Mouse (Mus musculus): ENCODE data around the gene Runx1. TPM values are rescaled to one million over a fixed set of nuclear protein-coding genes. Genes with fewer than 3 reads are reported as not detected.

Runx1 gene
- polyA plus RNA-seq, 1 experiment from 2014 or later = 0.94 TPM

- WGBS = 83% methylated on average over 2 of the region's 2 CpGs
- H3K27ac ChIP-seq (ENCODE audit: low read depth, low read length) = no peak overlapping the region
- H3K4me1 ChIP-seq (ENCODE audit: control insufficient read depth, insufficient read depth, low read depth, low read length) = no peaks in the 10 kb centered on the region
- ATAC-seq = no peak
- H3K36me3 ChIP-seq (ENCODE audit: control insufficient read depth, insufficient read depth, low read length) = no peaks in the 10 kb centered on the region
- H3K4me2 ChIP-seq (ENCODE audit: low read length) = no peak overlapping the region
- H3K27me3 ChIP-seq (replicated peaks; ENCODE audit: control insufficient read depth, insufficient read depth, low read length) = no peaks in the 10 kb centered on the region
- H3K4me3 ChIP-seq (ENCODE audit: low read length) = no peak overlapping the region
- no peaks in the 10 kb centered on the region for H3K9me3 ChIP-seq (ENCODE audit: control insufficient read depth, low read length)
- H3K9ac ChIP-seq (ENCODE audit: low read depth, low read length) = no peak overlapping the region
These were observed 78.9 kb downstream of the Runx1 start for GRCm38 (mm10) chr16:92747062-92747461.

GRCm38 (mm10) chr16:92745239-92745638, 80.7 kb downstream of the Runx1 start:
- no peaks in the 10 kb centered on the region for H3K36me3 ChIP-seq (ENCODE audit: control insufficient read depth, insufficient read depth, low read length)
- ATAC-seq = no peak
- WGBS = 52% methylated on average over 3 of the region's 3 CpGs

DNA sequence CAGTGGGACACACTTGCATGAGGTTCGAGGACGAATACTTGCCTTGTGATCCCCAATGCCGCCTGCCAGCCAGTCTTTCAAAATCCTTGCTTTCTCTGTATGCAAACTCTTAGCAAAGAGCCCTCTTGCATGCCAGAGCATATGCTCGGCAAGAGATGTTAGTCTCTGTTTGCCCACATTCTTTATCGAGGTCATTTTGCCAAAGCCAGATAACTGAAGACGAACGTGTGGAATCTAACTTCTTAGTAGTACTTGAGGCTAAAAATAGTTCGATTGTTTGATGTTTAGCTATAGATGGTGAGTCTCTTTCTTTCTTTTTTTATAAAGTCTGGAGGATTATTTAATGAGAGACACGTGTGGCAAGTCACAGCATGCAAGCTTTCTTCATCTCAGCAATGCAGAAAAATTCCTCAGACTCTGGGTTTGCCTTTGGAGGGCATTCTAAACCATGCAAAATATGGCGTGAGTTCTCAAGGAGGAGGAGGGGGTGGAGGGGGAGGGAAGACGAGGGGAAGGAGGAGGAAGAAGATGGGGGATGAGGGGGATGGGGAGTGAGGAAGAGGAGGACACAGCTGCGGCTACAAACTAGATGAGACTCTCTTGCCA, 81.7 kb downstream of the Runx1 start:
- H3K9ac ChIP-seq (ENCODE audit: low read depth, low read length) = no peak overlapping the region
- no peaks in the 10 kb centered on the region for H3K4me1 ChIP-seq (ENCODE audit: control insufficient read depth, insufficient read depth, low read depth, low read length)
- 73% methylated on average over 12 of the region's 12 CpGs for WGBS
- H3K4me2 ChIP-seq (ENCODE audit: low read length) = no peak overlapping the region
- H3K4me3 ChIP-seq (ENCODE audit: low read length) = no peak overlapping the region
- H3K27ac ChIP-seq (ENCODE audit: low read depth, low read length) = no peak overlapping the region
- no peaks in the 10 kb centered on the region for H3K9me3 ChIP-seq (ENCODE audit: control insufficient read depth, low read length)
- ATAC-seq = no peak
- no peaks in the 10 kb centered on the region for H3K27me3 ChIP-seq (replicated peaks; ENCODE audit: control insufficient read depth, insufficient read depth, low read length)
- no peaks in the 10 kb centered on the region for H3K36me3 ChIP-seq (ENCODE audit: control insufficient read depth, insufficient read depth, low read length)

More at GRCm38 (mm10) chr16:92745239-92745638, 80.7 kb downstream of the Runx1 start:
- Histone ChIP-seq H3K9me3 (ENCODE audit: control insufficient read depth, low read length) (no peaks in the 10 kb centered on the region), H3K27ac (ENCODE audit: low read depth, low read length) (no peak overlapping the region), H3K4me3 (ENCODE audit: low read length) (no peak overlapping the region), H3K9ac (ENCODE audit: low read depth, low read length) (no peak overlapping the region), H3K27me3 (replicated peaks; ENCODE audit: control insufficient read depth, insufficient read depth, low read length) (no peaks in the 10 kb centered on the region), H3K4me2 (ENCODE audit: low read length) (no peak overlapping the region), H3K4me1 (ENCODE audit: control insufficient read depth, insufficient read depth, low read depth, low read length) (no peaks in the 10 kb centered on the region)

GRCm38 (mm10) chr16:92743755-92744154, 82.2 kb downstream of the Runx1 start:
- no peak for ATAC-seq

DNA sequence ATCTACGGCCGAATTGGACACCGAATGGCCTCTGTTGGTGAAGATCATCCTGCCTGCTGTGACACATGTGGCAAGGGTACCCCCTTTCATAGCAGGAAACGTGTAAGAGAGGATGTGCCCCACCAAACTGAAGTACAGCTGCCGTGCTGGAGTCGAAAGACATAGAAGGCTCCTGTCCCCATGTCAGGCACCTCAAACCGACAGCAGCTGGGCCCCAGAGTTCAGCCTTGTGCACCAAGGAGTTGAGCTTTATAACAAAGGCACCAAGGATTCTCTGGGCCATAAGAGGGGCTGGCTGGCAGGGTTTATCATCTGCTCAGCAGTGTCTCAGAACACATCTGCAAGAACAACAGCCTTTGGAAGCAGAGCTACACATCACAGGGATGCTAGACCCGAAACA, 84.6 kb downstream of the Runx1 start:
- no peak overlapping the region for H3K4me2 ChIP-seq (ENCODE audit: low read length)
- H3K9ac ChIP-seq (ENCODE audit: low read depth, low read length) = no peak overlapping the region
- no peaks in the 10 kb centered on the region for H3K4me1 ChIP-seq (ENCODE audit: control insufficient read depth, insufficient read depth, low read depth, low read length)
- H3K9me3 ChIP-seq (ENCODE audit: control insufficient read depth, low read length) = no peaks in the 10 kb centered on the region
- ATAC-seq = no peak
- H3K4me3 ChIP-seq (ENCODE audit: low read length) = no peak overlapping the region
- WGBS = 84% methylated on average over 8 of the region's 8 CpGs
- H3K36me3 ChIP-seq (ENCODE audit: control insufficient read depth, insufficient read depth, low read length) = no peaks in the 10 kb centered on the region
- H3K27me3 ChIP-seq (replicated peaks; ENCODE audit: control insufficient read depth, insufficient read depth, low read length) = no peaks in the 10 kb centered on the region
- H3K27ac ChIP-seq (ENCODE audit: low read depth, low read length) = no peak overlapping the region

More at GRCm38 (mm10) chr16:92743755-92744154, 82.2 kb downstream of the Runx1 start:
- no peaks in the 10 kb centered on the region for H3K36me3 ChIP-seq (ENCODE audit: control insufficient read depth, insufficient read depth, low read length)
- H3K9ac ChIP-seq (ENCODE audit: low read depth, low read length) = no peak overlapping the region
- H3K9me3 ChIP-seq (ENCODE audit: control insufficient read depth, low read length) = no peaks in the 10 kb centered on the region
- no peak overlapping the region for H3K4me2 ChIP-seq (ENCODE audit: low read length)
- H3K4me3 ChIP-seq (ENCODE audit: low read length) = no peak overlapping the region
- H3K27me3 ChIP-seq (replicated peaks; ENCODE audit: control insufficient read depth, insufficient read depth, low read length) = no peaks in the 10 kb centered on the region
- no peaks in the 10 kb centered on the region for H3K4me1 ChIP-seq (ENCODE audit: control insufficient read depth, insufficient read depth, low read depth, low read length)
- H3K27ac ChIP-seq (ENCODE audit: low read depth, low read length) = no peak overlapping the region
- WGBS = 88% methylated on average over 4 of the region's 4 CpGs

GRCm38 (mm10) chr16:92740541-92740940, 85.4 kb downstream of the Runx1 start:
- H3K4me3 ChIP-seq (ENCODE audit: low read length) = no peak overlapping the region
- H3K4me2 ChIP-seq (ENCODE audit: low read length) = no peak overlapping the region
- 35% methylated on average over 9 of the region's 9 CpGs for WGBS
- ATAC-seq = no peak
- H3K36me3 ChIP-seq (ENCODE audit: control insufficient read depth, insufficient read depth, low read length) = no peaks in the 10 kb centered on the region
- no peak overlapping the region for H3K9ac ChIP-seq (ENCODE audit: low read depth, low read length)
- no peaks in the 10 kb centered on the region for H3K27me3 ChIP-seq (replicated peaks; ENCODE audit: control insufficient read depth, insufficient read depth, low read length)
- no peak overlapping the region for H3K27ac ChIP-seq (ENCODE audit: low read depth, low read length)
- H3K9me3 ChIP-seq (ENCODE audit: control insufficient read depth, low read length) = no peaks in the 10 kb centered on the region
- H3K4me1 ChIP-seq (ENCODE audit: control insufficient read depth, insufficient read depth, low read depth, low read length) = no peaks in the 10 kb centered on the region

GRCm38 (mm10) chr16:92739997-92740396, 86.0 kb downstream of the Runx1 start:
- Histone ChIP-seq H3K27ac (ENCODE audit: low read depth, low read length) (no peak overlapping the region), H3K9ac (ENCODE audit: low read depth, low read length) (no peak overlapping the region), H3K4me3 (ENCODE audit: low read length) (no peak overlapping the region), H3K4me2 (ENCODE audit: low read length) (no peak overlapping the region), H3K36me3 (ENCODE audit: control insufficient read depth, insufficient read depth, low read length) (no peaks in the 10 kb centered on the region), H3K9me3 (ENCODE audit: control insufficient read depth, low read length) (no peaks in the 10 kb centered on the region), H3K27me3 (replicated peaks; ENCODE audit: control insufficient read depth, insufficient read depth, low read length) (no peaks in the 10 kb centered on the region), H3K4me1 (ENCODE audit: control insufficient read depth, insufficient read depth, low read depth, low read length) (no peaks in the 10 kb centered on the region)
- 38% methylated on average over 12 of the region's 12 CpGs for WGBS
- ATAC-seq = no peak

DNA sequence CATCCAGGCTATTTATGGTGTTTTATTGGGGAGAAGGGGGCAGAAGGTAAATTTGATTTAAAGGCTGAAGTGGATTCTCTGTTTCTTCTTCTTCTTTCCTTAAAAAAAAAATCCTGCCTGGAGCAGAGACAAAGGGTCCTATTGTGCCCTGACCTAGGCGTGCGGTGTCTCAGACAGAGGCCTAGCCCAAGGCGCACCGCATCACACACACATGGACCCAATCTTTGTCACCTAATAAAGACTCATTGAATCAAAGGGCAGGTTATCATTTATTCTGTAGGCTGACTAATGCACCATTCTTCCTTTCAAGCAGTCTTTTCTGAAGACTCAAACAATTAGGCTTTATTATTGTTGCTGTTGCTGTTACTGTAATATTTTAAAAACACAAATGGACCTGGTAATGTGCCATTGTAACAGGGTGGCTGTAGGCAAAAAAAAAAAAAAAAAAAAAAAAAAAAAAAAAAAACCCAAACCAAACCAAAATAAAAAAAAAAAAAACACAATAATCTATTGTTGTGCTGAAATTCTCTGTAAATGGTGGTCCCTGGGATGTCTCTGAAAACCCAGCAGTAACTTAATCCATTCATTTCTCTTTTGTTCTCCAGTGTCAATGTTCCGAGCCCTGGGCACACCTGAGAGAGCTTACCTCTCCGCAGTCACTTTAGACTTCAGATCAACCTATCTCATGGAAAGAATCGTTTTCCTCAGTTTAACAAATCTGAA, 86.7 kb downstream of the Runx1 start:
- no peaks in the 10 kb centered on the region for H3K36me3 ChIP-seq (ENCODE audit: control insufficient read depth, insufficient read depth, low read length)

DNA sequence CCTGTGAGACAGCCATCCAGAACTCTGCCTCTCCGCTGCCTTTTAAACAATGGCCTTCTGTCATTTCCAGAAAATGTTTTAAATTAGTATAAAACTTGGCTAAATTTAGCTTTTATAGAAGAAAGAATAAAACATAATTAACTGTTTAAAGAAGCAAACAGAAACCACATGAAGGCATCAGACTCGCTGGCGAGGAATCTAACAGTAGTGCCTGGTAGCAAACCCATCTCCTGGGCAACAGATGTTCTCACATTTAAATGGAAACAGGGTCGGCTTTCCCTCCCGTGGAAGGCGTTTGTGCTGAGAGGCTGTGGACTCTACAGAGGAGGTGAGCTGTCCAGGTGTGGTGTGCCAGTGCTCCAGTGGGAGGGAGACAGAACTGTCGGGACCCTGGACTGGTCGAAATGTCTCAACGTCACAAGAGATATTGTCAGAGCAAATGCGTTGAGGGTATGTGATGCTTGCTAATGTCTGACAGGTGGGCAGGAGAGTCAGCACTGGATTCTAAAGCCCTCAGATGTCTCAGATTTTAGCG, 87.4 kb downstream of the Runx1 start:
- Histone ChIP-seq H3K27ac (ENCODE audit: low read depth, low read length) (no peak overlapping the region), H3K27me3 (replicated peaks; ENCODE audit: control insufficient read depth, insufficient read depth, low read length) (no peaks in the 10 kb centered on the region), H3K9me3 (ENCODE audit: control insufficient read depth, low read length) (no peaks in the 10 kb centered on the region), H3K9ac (ENCODE audit: low read depth, low read length) (no peak overlapping the region), H3K4me3 (ENCODE audit: low read length) (no peak overlapping the region), H3K4me2 (ENCODE audit: low read length) (no peak overlapping the region), H3K4me1 (ENCODE audit: control insufficient read depth, insufficient read depth, low read depth, low read length) (no peaks in the 10 kb centered on the region), H3K36me3 (ENCODE audit: control insufficient read depth, insufficient read depth, low read length) (no peaks in the 10 kb centered on the region)
- 72% methylated on average over 11 of the region's 11 CpGs for WGBS
- ATAC-seq = no peak

More for the DNA sequence above, 86.7 kb downstream of the Runx1 start:
- no peak overlapping the region for H3K27ac ChIP-seq (ENCODE audit: low read depth, low read length)
- no peak overlapping the region for H3K9ac ChIP-seq (ENCODE audit: low read depth, low read length)
- H3K9me3 ChIP-seq (ENCODE audit: control insufficient read depth, low read length) = no peaks in the 10 kb centered on the region
- H3K27me3 ChIP-seq (replicated peaks; ENCODE audit: control insufficient read depth, insufficient read depth, low read length) = no peaks in the 10 kb centered on the region
- H3K4me1 ChIP-seq (ENCODE audit: control insufficient read depth, insufficient read depth, low read depth, low read length) = no peaks in the 10 kb centered on the region
- no peak overlapping the region for H3K4me2 ChIP-seq (ENCODE audit: low read length)
- no peak for ATAC-seq
- WGBS = 73% methylated on average over 7 of the region's 7 CpGs
- no peak overlapping the region for H3K4me3 ChIP-seq (ENCODE audit: low read length)

All from hindbrain, embryonic 16.5 days (tissue).